Mouse (Mus musculus) neural tube, embryonic 14.5 days (tissue): ENCODE results near the gene Slc35b4. TPM values are rescaled to one million over a fixed set of nuclear protein-coding genes. Genes with fewer than 3 reads are reported as not detected.
A peak's percentile ranks its signal among the peaks of the same experiment; 100 is the strongest.

Experiments used
- ATAC-seq: fragments of 200-750 bp; cut with Nextera tagmentation; 2 replicates; pipeline ENCODE4 v1.8.0; 2017; ENCODE audit warnings: low read depth, mild to moderate bottlenecking, moderate TSS enrichment, moderate library complexity
- H3K27ac ChIP-seq: fragments of 300-500 bp; sonication (generic); 2 replicates; pipeline ENCODE4 v1.5.1; 2014; ENCODE audit warnings: low read depth, mild to moderate bottlenecking, control low read depth, low read length, moderate library complexity, mixed read lengths
- H3K27me3 ChIP-seq: fragments of 300-500 bp; sonication (generic); 2 replicates; pipeline ENCODE4 v1.6.1; 2014; ENCODE audit warnings: low read length; ENCODE audit not compliant: control insufficient read depth, insufficient read depth
- H3K36me3 ChIP-seq: fragments of 300-500 bp; sonication (generic); 2 replicates; pipeline ENCODE4 v1.6.1; 2014; ENCODE audit warnings: low read length, mixed read lengths; ENCODE audit not compliant: control insufficient read depth, insufficient read depth
- H3K4me1 ChIP-seq: fragments of 300-500 bp; sonication (generic); 2 replicates; pipeline ENCODE4 v1.6.1; 2014; ENCODE audit warnings: low read length; ENCODE audit not compliant: control insufficient read depth, insufficient read depth
- H3K4me2 ChIP-seq: fragments of 300-500 bp; sonication (generic); 2 replicates; pipeline ENCODE4 v1.6.1; 2014; ENCODE audit warnings: mild to moderate bottlenecking, low read depth, low read length, control low read depth
- H3K4me3 ChIP-seq: fragments of 300-500 bp; sonication (generic); 2 replicates; pipeline ENCODE4 v1.5.1; 2014; ENCODE audit warnings: low read depth, low read length, control low read depth, mixed read lengths
- H3K9ac ChIP-seq: fragments of 300-500 bp; sonication (generic); replicated peaks from 2 replicates; pipeline ENCODE4 v1.6.1; 2014; ENCODE audit warnings: low read depth, mild to moderate bottlenecking, control low read depth, low read length, mixed read lengths
- H3K9me3 ChIP-seq: fragments of 300-500 bp; sonication (generic); 2 replicates; pipeline ENCODE4 v1.6.1; 2016; ENCODE audit warnings: low read length; ENCODE audit not compliant: control insufficient read depth
- WGBS: fragments of 180-500 bp; shearing (Covaris S2); extraction: QIAGEN DNeasy Blood & Tissue Kit; methylation state at CpG from one replicate; pipeline ENCODE4 v1.1.7; 2014; 5-methylcytosine and 5-hydroxymethylcytosine counted together
- polyA plus RNA-seq: library from polyadenylated mRNA; unstranded; fragments of >200 nt; fragmentation: Nextera tagmentation; extraction: Ambion mirVana; gene quantifications from 2 replicates; pipeline ENCODE4 v1.2.1, GENCODE M21; 2014

Slc35b4 gene
- polyA plus RNA-seq, 1 experiment from 2014 or later = 45.7 TPM

DNA sequence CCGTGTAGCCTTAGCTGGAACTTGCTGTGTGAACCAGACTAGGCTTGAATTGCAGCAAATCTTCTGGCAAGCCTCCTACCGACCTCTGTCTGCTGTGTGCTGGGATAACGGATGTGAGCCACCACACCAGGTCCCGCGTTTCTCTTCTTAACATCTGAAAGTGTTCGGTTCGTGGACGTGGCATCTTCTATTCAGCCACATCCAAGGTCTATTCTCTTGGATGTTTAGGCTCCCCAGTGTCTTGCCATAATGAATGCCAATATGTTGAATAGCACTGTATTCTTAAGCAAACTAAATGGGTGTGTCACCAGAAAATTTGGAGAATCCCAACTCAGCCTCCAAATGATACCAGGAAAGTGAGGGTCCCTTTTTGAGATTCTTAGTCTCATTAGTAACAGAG is 14.5 kb upstream of the Slc35b4 start:
- Histone ChIP-seq H3K9ac (no peak overlapping the region), H3K4me2 (no peak overlapping the region), H3K9me3 (no peaks in the 10 kb centered on the region; the same call in 1 of the 2 replicates), H3K27me3 (no peaks in the 10 kb centered on the region), H3K4me1 (no peaks in the 10 kb centered on the region), H3K36me3 (no peaks in the 10 kb centered on the region), H3K4me3 (no peak overlapping the region), H3K27ac (no peak overlapping the region)
- WGBS = 80% methylated on average over 8 of the region's 8 CpGs
- ATAC-seq = no peak

DNA sequence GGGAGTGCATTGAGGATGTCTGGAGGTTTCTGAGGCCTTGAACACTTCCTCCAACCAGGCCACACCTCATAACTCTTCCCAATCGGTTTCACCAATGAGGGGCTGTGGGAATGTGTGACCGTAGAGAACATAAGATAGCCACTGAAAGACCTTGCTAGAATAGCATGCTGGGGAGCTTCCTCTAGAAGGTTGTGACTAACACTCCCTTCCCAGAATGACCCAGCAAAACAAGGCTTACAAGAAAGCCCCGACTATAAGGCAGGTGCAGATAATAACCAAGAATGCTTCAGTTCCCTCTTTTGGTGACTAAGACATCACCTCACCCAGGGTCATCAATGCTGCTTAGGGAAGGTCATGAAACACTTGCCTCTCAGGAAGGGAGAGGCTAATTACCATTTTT is 12.6 kb upstream of the Slc35b4 start:
- WGBS = 87% methylated on average over 3 of the region's 3 CpGs
- Histone ChIP-seq H3K9ac (no peak overlapping the region), H3K4me2 (no peak overlapping the region), H3K36me3 (no peaks in the 10 kb centered on the region), H3K27ac (no peak overlapping the region), H3K4me1 (no peaks in the 10 kb centered on the region), H3K4me3 (no peak overlapping the region), H3K9me3 (no peaks in the 10 kb centered on the region; the same call in 1 of the 2 replicates), H3K27me3 (no peaks in the 10 kb centered on the region)
- no peak for ATAC-seq

DNA sequence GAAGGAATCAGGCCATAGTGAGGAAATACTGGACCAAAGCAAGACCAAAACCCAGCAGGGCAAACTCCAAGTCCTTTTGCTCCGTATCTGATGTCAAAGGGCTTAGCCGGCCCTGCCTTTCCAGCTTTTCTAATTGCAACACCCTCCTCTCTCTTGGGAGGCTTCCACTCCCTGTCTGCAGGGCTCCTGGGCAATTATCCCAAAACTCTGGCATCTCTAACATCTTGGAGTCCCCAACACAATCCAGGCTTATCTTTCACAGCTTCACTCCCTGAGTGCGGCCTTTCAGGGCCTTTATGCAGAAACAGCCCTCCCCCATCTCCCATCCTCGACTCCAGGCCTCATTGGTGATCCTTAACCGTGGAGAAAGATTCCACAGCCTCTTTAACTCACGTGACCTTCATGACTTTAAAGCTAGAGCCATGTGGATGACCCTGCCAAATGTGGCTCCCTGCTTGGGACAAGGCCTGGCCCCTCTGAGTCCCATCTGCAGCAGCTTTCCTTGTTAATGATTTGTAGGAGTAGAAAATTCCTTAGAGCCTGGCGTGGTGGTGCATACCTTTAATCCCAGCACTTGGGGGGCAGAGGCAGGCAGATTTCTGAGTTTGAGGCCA is 11.2 kb upstream of the Slc35b4 start:
- H3K4me1 ChIP-seq = no peaks in the 10 kb centered on the region
- no peaks in the 10 kb centered on the region for H3K36me3 ChIP-seq
- H3K9ac ChIP-seq = no peak overlapping the region
- H3K4me2 ChIP-seq = no peak overlapping the region
- no peak for ATAC-seq
- H3K9me3 ChIP-seq = no peaks in the 10 kb centered on the region; the same call in 1 of the 2 replicates
- no peak overlapping the region for H3K4me3 ChIP-seq
- WGBS = 43% methylated on average over 7 of the region's 7 CpGs
- H3K27ac ChIP-seq = no peak overlapping the region
- H3K27me3 ChIP-seq = no peaks in the 10 kb centered on the region

DNA sequence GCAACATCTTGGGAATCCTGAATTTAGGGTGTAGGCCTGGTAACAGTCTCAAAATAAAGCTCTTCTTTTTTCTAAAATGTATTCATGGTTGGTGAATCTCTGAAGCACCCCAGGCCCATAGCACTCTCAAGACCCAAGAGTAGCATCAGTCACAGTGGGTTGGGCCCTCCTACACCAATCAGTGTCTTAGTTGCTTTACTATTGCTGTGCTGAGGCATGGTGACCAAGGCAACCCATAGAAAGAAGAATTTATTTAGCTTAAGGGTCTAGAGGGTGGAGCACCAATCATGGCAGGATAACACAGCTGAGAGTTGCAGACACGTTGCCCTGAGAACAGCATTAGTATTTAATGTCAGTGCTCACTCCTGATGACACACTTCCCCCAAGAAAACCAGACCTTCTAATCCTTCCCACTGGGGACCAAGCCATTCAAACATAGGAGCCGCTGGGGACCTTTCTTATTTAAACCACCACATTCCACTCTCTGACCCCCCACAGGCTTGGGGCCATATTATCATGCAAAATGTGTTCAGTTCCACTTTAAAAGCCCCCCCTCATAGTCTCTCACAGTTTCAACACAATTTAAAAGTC is 10.5 kb upstream of the Slc35b4 start:
- H3K4me2 ChIP-seq = no peak overlapping the region
- ATAC-seq = no peak
- H3K9ac ChIP-seq = no peak overlapping the region
- no peak overlapping the region for H3K4me3 ChIP-seq
- 18% methylated on average over 2 of the region's 2 CpGs for WGBS
- H3K36me3 ChIP-seq = no peaks in the 10 kb centered on the region
- no peaks in the 10 kb centered on the region for H3K4me1 ChIP-seq
- H3K27ac ChIP-seq = no peak overlapping the region
- no peaks in the 10 kb centered on the region for H3K27me3 ChIP-seq
- no peaks in the 10 kb centered on the region; the same call in 1 of the 2 replicates for H3K9me3 ChIP-seq

DNA sequence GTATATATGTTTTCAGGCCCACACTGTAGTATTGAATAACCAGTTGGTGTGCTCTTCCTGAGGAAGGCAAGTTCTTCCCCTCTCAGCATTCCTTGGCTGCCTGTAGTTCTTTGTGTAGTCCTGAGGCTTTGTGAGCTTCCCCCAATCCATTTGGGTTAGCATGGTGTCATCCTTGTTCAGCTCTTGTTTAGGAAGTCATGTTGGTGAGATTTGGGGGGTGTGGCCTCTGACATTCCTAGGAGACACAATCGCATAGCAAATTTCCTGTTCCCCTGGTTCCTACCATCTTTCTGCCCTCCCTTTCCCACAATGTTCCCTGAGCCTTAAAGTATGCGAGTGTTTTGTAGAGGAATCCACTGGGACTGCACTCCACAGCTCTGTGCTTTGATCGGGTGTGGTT is 6.4 kb upstream of the Slc35b4 start:
- Histone ChIP-seq H3K27me3 (no peaks in the 10 kb centered on the region), H3K4me3 (no peak overlapping the region), H3K36me3 (no peaks in the 10 kb centered on the region), H3K27ac (no peak overlapping the region), H3K9ac (no peak overlapping the region), H3K9me3 (no peaks in the 10 kb centered on the region), H3K4me2 (no peak overlapping the region), H3K4me1 (no peaks in the 10 kb centered on the region)
- ATAC-seq = no peak
- WGBS = 90% methylated on average over 3 of the region's 3 CpGs

DNA sequence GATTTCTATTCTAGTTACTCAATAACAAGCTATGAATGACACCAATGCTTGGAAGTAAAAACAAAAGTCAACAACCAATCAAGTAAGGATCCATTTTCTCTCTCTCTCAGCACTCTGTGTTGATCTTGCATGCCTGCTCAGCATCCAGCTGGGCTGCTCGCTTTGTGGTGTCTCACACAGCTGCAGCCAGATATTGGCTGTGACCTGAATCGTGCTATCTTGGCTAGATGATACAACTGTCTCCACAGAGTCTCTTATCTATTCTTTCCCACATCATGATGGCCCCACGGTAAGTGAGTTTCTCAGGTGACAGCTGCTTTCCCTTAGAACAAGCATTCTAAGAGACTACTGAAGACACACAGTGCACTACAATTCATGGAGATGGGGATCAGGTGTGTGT is 5.0 kb upstream of the Slc35b4 start:
- Histone ChIP-seq H3K4me2 (no peak overlapping the region), H3K36me3 (no peaks in the 10 kb centered on the region), H3K4me1 (no peaks in the 10 kb centered on the region), H3K27me3 (no peaks in the 10 kb centered on the region), H3K9ac (no peak overlapping the region), H3K9me3 (no peaks in the 10 kb centered on the region), H3K27ac (no peak overlapping the region), H3K4me3 (no peak overlapping the region)
- no peak for ATAC-seq
- WGBS = 80% methylated on average over 3 of the region's 3 CpGs

DNA sequence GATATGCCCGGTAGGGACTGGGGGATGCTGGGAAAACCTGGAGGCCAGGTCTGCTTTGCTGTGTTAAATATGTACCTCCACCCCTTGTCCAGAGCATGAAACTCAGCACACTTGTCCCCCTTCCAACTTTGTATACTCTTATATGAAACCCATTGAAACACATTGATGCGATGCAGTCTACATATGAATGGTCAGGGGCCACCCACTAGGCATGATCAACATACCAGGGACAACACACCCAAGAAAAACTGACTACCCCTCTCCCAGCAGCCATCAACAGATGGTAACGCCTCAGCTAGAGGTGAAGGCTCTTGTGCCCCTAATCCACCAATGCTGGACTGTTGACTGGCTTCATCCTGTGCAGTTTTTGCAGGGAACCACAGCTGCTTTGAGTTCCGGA is 3.0 kb upstream of the Slc35b4 start:
- H3K27ac ChIP-seq = no peak overlapping the region
- H3K36me3 ChIP-seq = no peaks in the 10 kb centered on the region
- 0 out of 2 replicates have a peak, but pooled peaks cover 4% of the 10 kb centered on the region for H3K4me1 ChIP-seq
- H3K4me2 ChIP-seq = no peak overlapping the region
- WGBS = 95% methylated on average over 4 of the region's 4 CpGs
- H3K4me3 ChIP-seq = no peak overlapping the region
- ATAC-seq = no peak
- no peaks in the 10 kb centered on the region for H3K27me3 ChIP-seq
- no peaks in the 10 kb centered on the region for H3K9me3 ChIP-seq
- H3K9ac ChIP-seq = no peak overlapping the region

DNA sequence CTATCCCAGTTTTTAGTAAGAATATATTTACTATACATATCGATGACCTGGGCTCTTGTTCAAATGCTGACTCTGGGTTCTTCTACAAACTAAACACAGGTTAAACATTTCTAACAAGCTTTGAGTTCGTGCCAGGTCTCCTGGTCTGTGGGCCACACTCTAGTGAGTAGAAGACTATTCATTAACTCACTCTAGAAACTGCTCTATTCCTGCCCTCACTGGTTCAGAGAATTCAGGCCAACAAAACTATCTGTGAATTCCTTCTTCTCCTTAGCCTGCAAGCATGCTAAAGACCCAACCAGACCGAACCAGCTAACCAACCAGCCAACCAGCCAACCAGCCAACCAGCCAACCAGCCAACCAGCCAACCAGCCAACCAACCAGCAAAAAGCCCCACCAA is 2.1 kb upstream of the Slc35b4 start:
- no peaks in the 10 kb centered on the region for H3K36me3 ChIP-seq
- H3K27ac ChIP-seq = no peak overlapping the region
- H3K4me2 ChIP-seq = no peak overlapping the region
- H3K4me3 ChIP-seq = no peak overlapping the region
- no peaks in the 10 kb centered on the region for H3K27me3 ChIP-seq
- 83% methylated on average over 3 of the region's 3 CpGs for WGBS
- no peak overlapping the region for H3K9ac ChIP-seq
- ATAC-seq = no peak
- H3K9me3 ChIP-seq = no peaks in the 10 kb centered on the region
- H3K4me1 ChIP-seq = 0 out of 2 replicates have a peak, but pooled peaks cover 4% of the 10 kb centered on the region

DNA sequence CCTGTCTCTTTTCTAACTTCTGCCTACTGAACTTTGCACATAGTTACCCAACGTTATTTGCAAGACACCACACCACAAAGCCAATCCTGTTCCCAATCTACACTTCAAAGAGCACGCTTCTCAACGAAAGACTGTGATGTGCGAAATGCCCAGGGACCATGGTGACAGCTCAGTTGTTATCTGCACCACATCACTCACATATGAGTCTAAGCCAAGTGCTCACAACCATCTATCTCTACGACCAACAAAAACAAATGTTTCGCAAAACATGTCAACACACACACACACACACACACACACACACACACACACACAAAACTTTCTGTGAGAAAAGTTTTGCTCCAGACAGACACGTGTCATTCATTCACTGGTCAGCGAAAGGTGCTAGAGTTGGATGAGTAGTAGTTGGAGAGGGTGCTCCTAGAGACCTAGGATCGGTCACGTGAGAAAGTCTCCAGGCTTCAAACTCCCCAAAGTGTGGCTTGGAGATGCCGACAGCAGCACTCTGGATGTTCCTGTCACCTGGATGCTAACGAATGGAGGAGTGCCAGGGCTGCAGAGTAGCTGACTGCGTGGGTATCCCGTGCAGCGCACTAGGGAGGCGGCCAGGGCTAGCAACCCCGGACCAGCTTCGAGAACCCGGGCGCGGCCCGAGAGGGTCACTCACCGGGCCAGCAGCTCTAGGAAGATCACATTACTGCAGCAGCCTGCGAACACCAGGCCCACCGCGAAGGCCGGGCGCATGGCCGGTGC is 624 bp downstream of the Slc35b4 start:
- Histone ChIP-seq H3K27me3 (no peaks in the 10 kb centered on the region), H3K36me3 (no peaks in the 10 kb centered on the region), H3K4me2 (peak overlapping the region; percentile 69), H3K27ac (peak overlapping the region; percentile 77), H3K4me3 (peak overlapping the region; percentile 78), H3K9ac (peak overlapping the region; percentile 80), H3K4me1 (0 out of 2 replicates have a peak, but pooled peaks cover 4% of the 10 kb centered on the region), H3K9me3 (no peaks in the 10 kb centered on the region)
- WGBS = 3% methylated on average over 29 of the region's 29 CpGs
- peak; percentile 85 for ATAC-seq
